Mouse (Mus musculus): ENCODE results near the gene Chit1. TPM values are rescaled to one million over a fixed set of nuclear protein-coding genes. Genes with fewer than 3 reads are reported as not detected.

Gene Chit1
- polyA plus RNA-seq (2015; fragmentation: Nextera tagmentation; extraction: Ambion mirVana) = 0.72 and 1.1 TPM in 2 replicates

DNA sequence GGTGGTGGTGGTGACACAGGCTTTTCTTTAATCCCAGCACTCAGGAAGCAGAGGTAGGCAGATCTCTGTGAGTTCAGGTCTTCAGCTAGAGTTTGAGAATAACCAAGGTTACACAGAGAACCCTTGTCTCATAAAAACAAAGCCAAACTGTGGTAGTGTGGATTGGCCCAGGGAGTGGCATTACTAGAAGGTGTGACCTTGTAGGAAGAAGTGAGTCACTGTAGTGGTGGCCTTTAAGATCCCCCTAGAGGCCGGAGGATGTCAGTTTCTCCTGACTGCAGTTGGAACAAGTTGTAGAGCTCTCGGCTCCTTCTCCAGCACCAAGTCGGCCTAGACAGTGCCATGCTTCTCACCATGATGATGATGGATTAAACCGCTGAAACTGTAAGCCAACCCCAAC, at the start of gene Chit1:
Gene Chit1 (plus strand): TSS at position 264 of the 400 bp plus-strand sequence.
- peak; percentile 28 for DNase-seq (ENCODE audit: low spot score)

DNA sequence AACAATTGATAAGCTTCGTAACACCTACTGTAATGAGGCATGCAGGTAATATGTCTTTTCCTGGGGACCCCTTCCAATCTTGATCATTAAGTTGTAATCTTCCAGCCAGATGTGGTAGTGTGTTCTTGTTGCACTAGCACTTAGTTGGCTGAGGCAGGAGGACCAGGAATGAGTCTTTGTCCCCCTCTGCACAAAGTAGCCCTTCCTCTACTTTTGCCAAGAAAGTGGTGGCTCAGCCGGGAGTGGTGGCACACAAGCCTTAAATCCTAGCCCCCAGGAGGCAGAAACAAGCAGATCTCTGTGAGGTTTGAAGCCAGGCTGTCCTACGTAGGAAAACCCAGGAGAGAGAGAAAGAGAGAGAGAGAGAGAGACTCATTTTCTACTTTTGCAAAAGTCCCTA, 49.1 kb upstream of the Chit1 start:
- DNase-seq (ENCODE audit: low spot score) = no peak

GRCm38 (mm10) chr1:134062411-134063085, 48.5 kb upstream of the Chit1 start:
- no peak for DNase-seq (ENCODE audit: low spot score)

DNA sequence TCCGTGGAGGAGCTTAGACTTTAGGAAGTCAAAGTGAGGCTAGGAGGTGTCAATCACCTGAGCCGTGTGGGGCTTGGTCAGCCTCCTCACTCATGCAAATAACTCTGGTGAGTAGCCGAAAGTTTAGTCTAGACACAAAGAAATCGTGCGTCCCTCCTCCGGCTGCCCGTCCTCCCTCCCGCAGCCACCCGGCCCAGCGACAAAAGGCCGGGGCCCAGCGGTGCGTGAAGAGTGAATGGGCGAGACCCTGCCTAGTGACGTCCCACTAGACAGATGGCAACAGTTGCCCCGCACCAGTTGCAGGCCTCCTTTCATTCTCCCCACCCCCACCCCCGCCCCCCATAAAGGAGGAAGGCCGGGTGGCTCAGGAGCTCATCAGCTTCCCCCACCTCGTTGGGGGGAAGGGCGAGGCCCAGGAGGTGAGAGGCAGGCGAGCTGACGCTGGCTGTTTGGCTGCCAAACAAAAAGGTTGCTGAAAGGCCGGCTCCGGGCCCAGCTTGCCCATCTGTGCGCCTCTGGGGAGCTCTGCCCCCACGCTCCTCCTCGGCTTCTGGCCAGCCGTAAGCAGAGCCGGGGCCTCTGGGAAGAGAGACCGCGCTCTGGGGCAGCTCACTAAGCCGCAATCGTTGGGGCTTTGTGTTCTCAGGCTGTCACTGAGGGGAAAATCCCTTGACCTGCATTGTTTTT, 47.8 kb upstream of the Chit1 start:
- peak; percentile 93 for DNase-seq (ENCODE audit: low spot score)

- peak; percentile 73 for DNase-seq (ENCODE audit: low spot score)
Measured at GRCm38 (mm10) chr1:134063773-134064125, 47.3 kb upstream of the Chit1 start.

GRCm38 (mm10) chr1:134064296-134064831, 46.7 kb upstream of the Chit1 start:
- no peak for DNase-seq (ENCODE audit: low spot score)

- peak; percentile 74 for DNase-seq (ENCODE audit: low spot score)
Measured at GRCm38 (mm10) chr1:134065241-134065809, 45.7 kb upstream of the Chit1 start.

- DNase-seq (ENCODE audit: low spot score) = peak; percentile 43
Measured at GRCm38 (mm10) chr1:134066554-134066953, 44.5 kb upstream of the Chit1 start.

DNA sequence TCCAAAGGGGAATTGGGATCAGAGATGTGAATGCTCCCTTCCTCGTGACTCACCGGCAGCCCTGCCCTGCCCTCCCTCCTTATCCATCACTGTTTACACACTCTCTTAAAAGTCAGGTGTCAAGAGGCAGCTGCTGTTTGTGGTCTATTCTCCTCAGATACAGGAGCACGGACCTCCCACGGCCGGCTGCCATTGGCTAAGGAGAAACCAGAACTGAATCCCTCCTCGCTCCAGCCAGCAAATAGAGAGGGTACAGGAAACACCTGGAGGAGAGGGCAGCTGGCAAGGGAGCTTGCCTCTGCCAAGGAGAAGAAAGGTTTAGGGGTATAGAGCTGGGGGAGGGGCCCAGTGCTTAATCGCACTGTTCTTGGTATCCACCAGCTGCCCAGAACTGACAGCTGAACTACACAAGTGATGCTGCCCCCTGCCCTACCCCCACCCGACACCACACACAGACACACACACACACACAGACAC, 43.9 kb upstream of the Chit1 start:
- peak; percentile 98 for DNase-seq (ENCODE audit: low spot score)

GRCm38 (mm10) chr1:134070099-134070669, 40.9 kb upstream of the Chit1 start:
- DNase-seq (ENCODE audit: low spot score) = no peak

- DNase-seq (ENCODE audit: low spot score) = no peak
Measured at GRCm38 (mm10) chr1:134071411-134072018, 39.5 kb upstream of the Chit1 start.

GRCm38 (mm10) chr1:134073061-134073564, 37.9 kb upstream of the Chit1 start:
- no peak for DNase-seq (ENCODE audit: low spot score)

- no peak for DNase-seq (ENCODE audit: low spot score)
Measured at GRCm38 (mm10) chr1:134073658-134074057, 37.4 kb upstream of the Chit1 start.

GRCm38 (mm10) chr1:134074184-134074583, 36.9 kb upstream of the Chit1 start:
- no peak for DNase-seq (ENCODE audit: low spot score)

GRCm38 (mm10) chr1:134074606-134075005, 36.4 kb upstream of the Chit1 start:
- DNase-seq (ENCODE audit: low spot score) = no peak

DNA sequence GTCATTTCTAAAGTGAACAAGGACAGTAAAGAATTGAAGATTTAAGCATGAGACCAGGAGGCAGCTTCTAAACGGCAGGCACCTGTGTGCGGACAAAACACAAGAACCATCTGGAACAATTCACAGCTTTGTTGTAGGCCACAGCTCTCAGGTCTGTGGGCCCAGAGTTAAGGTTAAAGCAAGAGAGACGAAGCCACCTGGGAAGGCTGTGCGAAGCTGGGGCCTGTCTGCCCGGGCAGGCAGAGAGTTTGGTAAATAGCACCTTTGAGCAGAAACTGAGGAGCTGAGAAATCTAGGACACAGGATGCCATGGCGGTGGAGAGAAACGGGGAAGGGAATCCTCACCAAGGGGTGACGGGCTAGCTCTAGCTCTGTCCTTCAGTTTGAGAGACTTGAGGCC, 35.5 kb upstream of the Chit1 start:
- DNase-seq (ENCODE audit: low spot score) = peak; percentile 64

DNA sequence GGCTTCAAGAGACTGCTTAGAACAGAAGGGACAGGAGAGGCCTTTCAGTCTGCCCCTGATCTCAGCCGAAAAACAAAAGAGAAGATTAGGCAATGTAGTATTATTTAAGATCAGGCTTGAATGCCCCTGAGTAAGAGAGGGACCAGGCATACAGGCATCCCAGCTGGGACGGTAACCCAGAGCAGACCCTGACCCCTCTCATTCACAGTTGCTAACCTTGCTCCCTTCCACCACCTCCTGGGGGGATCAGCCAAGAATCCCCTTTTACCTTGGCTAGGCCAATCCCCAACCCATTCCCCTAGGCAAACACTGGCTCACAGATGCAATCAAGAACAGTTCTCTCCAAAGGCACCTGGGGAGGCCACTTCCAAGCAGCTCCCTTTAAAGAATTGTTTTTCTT, 34.3 kb upstream of the Chit1 start:
- DNase-seq (ENCODE audit: low spot score) = no peak

DNA sequence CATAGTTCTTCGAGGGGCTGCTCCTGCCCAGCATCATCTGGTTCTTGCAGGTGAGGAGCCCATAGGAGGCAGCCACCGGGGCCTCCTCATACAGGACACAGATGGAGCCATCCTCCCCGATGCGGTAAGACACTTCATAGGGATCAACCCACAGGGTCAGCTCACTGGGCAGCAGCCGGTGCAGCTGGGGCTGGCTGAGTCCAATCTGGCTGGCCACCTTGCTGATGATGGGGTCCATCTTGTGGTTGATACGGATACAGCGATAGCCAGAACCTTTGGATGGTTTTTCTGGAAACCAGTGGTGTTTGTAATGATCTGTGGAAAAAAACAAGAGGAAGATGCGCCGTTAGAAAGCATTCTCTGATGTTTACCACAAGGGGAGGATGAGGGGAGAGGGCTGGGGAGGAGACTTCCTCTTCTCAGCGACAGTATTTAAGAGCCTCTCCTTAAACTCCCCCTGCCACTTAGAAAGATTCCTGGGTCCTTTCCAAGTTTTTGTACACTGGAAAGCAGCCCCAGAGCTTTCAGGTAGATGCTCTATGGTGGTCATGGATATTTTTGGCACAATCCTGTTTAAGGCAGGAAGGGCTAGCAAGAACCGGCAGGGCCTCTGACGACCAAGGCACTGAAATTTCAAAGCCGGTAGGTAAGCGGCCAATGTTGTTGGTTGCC, 33.5 kb upstream of the Chit1 start:
- peak; percentile 83 for DNase-seq (ENCODE audit: low spot score)

DNA sequence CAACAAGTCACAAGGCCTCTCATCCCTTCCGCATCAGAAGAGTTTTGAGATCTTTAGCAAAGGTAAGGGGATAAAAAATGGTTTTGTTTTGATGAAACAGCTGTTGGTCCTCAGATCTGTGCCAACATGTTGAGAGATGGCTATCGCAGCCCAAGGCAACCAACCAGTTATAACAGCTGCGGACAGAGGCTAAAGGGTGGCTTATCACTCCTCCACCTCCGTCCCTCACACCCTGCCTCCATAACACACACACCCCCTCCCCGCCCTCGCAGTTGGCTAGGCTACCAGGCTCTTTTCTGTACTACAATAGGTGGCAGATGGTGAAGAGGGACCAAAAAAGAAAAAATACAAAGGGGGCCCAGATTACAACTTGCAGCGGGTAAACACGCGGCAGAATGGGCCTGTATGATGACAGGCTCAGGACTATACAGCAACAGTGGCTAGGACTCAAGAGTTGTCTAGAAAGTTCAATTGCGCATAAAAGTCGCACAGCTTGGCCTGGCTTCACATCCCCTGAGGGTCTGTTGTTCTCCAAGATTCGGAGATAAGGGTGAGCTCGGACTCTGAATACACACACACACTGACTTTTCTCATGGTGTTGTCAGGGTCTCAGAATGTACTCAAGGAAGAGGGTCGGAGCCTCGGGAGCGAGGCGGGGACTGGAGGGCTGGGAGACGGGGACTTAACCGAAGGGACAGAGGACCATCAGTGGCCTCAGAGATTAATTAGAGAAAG, 32.8 kb upstream of the Chit1 start:
- DNase-seq (ENCODE audit: low spot score) = peak; percentile 57

Data from thymus, postnatal 0 days (tissue).